Mouse (Mus musculus): ENCODE results near the gene Ifit1bl2.
A peak's percentile ranks its signal among the peaks of the same experiment; 100 is the strongest.
"Not testable (repeated sequence)": the region's sequence is repeated elsewhere in the genome, so short reads cannot be mapped to it uniquely, and the experiment has no call there.

The Ifit1bl2 gene

GRCm38 (mm10) chr19:34640623-34641022 is at the start of gene Ifit1bl2, which contains the start of gene Ifit1:
Gene Ifit1bl2, minus strand, starts transcription at chr19:34640743.
Gene Ifit1, plus strand, starts transcription at chr19:34640871.
- no peak for DNase-seq

GRCm38 (mm10) chr19:34685530-34685929 is 45.0 kb upstream of the Ifit1bl2 start:
- no peak for DNase-seq

- peak; percentile 53 for DNase-seq
These were observed 44.3 kb upstream of the Ifit1bl2 start for GRCm38 (mm10) chr19:34684857-34685256.

GRCm38 (mm10) chr19:34678428-34678827 is 37.9 kb upstream of the Ifit1bl2 start:
- no peak for DNase-seq

- DNase-seq, result no peak
These were observed 32.9 kb upstream of the Ifit1bl2 start for GRCm38 (mm10) chr19:34673476-34673875.

GRCm38 (mm10) chr19:34666127-34666526 is 25.6 kb upstream of the Ifit1bl2 start:
- DNase-seq, result peak; percentile 87

GRCm38 (mm10) chr19:34662740-34663139 is 22.2 kb upstream of the Ifit1bl2 start:
- DNase-seq, result no peak

- peak; percentile 59 for DNase-seq
These were observed 21.5 kb upstream of the Ifit1bl2 start for GRCm38 (mm10) chr19:34662067-34662507.

- DNase-seq, result no peak
These were observed 16.2 kb upstream of the Ifit1bl2 start for GRCm38 (mm10) chr19:34656511-34657298.

- DNase-seq, result no peak
These were observed 14.8 kb upstream of the Ifit1bl2 start for GRCm38 (mm10) chr19:34655227-34655805.

GRCm38 (mm10) chr19:34650997-34651396 is 10.5 kb upstream of the Ifit1bl2 start:
- no peak for DNase-seq

- DNase-seq, result no peak
These were observed 9.7 kb upstream of the Ifit1bl2 start for GRCm38 (mm10) chr19:34650276-34650675.

GRCm38 (mm10) chr19:34647630-34648029 is 7.1 kb upstream of the Ifit1bl2 start:
- DNase-seq, result not testable (repeated sequence)

GRCm38 (mm10) chr19:34642616-34643015 is 2.1 kb upstream of the Ifit1bl2 start:
- DNase-seq, result no peak

GRCm38 (mm10) chr19:34636933-34637557 is 3.5 kb downstream of the Ifit1bl2 start:
- peak; percentile 58 for DNase-seq

GRCm38 (mm10) chr19:34633484-34633883 is 7.1 kb downstream of the Ifit1bl2 start:
- DNase-seq, result no peak

GRCm38 (mm10) chr19:34631487-34631886 is 9.1 kb downstream of the Ifit1bl2 start:
- DNase-seq, result no peak

GRCm38 (mm10) chr19:34627496-34627895 is 13.0 kb downstream of the Ifit1bl2 start:
- DNase-seq, result no peak

- no peak for DNase-seq
These were observed 15.9 kb downstream of the Ifit1bl2 start for GRCm38 (mm10) chr19:34624663-34625062.

GRCm38 (mm10) chr19:34623781-34624180 is 16.8 kb downstream of the Ifit1bl2 start:
- DNase-seq, result no peak

- DNase-seq, result no peak
These were observed 19.7 kb downstream of the Ifit1bl2 start for GRCm38 (mm10) chr19:34620871-34621270.

GRCm38 (mm10) chr19:34612243-34613001 is 28.1 kb downstream of the Ifit1bl2 start:
- DNase-seq, result not testable (repeated sequence)

- DNase-seq, result not testable (repeated sequence)
These were observed 30.4 kb downstream of the Ifit1bl2 start for GRCm38 (mm10) chr19:34610118-34610517.
